Mouse (Mus musculus) heart, adult 2 months (tissue): ENCODE measurements around the gene Clps. TPM values are rescaled to one million over a fixed set of nuclear protein-coding genes. Genes with fewer than 3 reads are reported as not detected.

Experiments used
- DNase-seq, 2 experiments: peaks; one replicate each; pipeline ENCODE4 v3.0.0; 2021
- H3K27ac ChIP-seq: fragments of 200-600 bp; 2 replicates; pipeline ENCODE4 v1.8.1; 2022
- H3K27me3 ChIP-seq: fragments of 200-500 bp; 2 replicates; pipeline ENCODE4 v1.6.1; 2012; ENCODE audit warnings: mild to moderate bottlenecking, low read length, inconsistent platforms, mixed read lengths; ENCODE audit not compliant: control insufficient read depth, insufficient read depth
- H3K36me3 ChIP-seq: fragments of 200-500 bp; 2 replicates; pipeline ENCODE4 v1.6.1; 2012; ENCODE audit warnings: low read length, inconsistent platforms; ENCODE audit not compliant: control insufficient read depth, insufficient read depth
- H3K4me1 ChIP-seq: fragments of 200-500 bp; 2 replicates; pipeline ENCODE4 v1.6.1; 2011; ENCODE audit warnings: low read length; ENCODE audit not compliant: control insufficient read depth, insufficient read depth
- H3K4me3 ChIP-seq: fragments of 200-600 bp; 2 replicates; pipeline ENCODE4 v1.8.1; 2022
- H3K79me2 ChIP-seq: fragments of 200-500 bp; replicated peaks from 2 replicates; pipeline ENCODE4 v1.6.1; 2012; ENCODE audit warnings: mild to moderate bottlenecking, inconsistent platforms, low read length, moderate library complexity, mixed read lengths; ENCODE audit not compliant: control insufficient read depth, insufficient read depth
- H3K9ac ChIP-seq: fragments of 200-500 bp; 2 replicates; pipeline ENCODE4 v1.6.1; 2012; ENCODE audit warnings: low read depth, mild to moderate bottlenecking, control low read depth, inconsistent platforms, low read length, mixed read lengths
- CTCF ChIP-seq: fragments of 200-600 bp; IDR thresholded peaks from 2 replicates; pipeline ENCODE4 v1.8.1; 2022; ENCODE audit warnings: antibody characterized with exemption, mild to moderate bottlenecking, moderate library complexity
- EP300 ChIP-seq: fragments of 200-500 bp; IDR thresholded peaks from 2 replicates; pipeline ENCODE4 v1.6.1; 2011; ENCODE audit warnings: low read depth, low read length, control low read depth; ENCODE audit not compliant: insufficient read depth
- POLR2A ChIP-seq: fragments of 200-500 bp; IDR thresholded peaks from 2 replicates; pipeline ENCODE4 v1.6.1; 2011; ENCODE audit warnings: mild to moderate bottlenecking, low read depth, low read length, control low read depth; ENCODE audit not compliant: insufficient read depth
- WGBS: fragments of 180-500 bp; shearing (Covaris S2); methylation state at CpG from one replicate; pipeline ENCODE4 v1.1.7; 2018; 5-methylcytosine and 5-hydroxymethylcytosine counted together
- intact Hi-C: fragments of 180-260 bp; cut with DNase I; formaldehyde crosslinking; loops from one replicate; pipeline ENCODE4 v1.15.1; 2025
- microRNA-seq, 2 experiments: library from miRNA; unstranded; fragments of <30 nt; microRNA quantifications; one replicate each; pipeline ENCODE4 v1.2.0; 2021
- polyA plus RNA-seq: library from polyadenylated mRNA; depleted of rRNA; stranded (reverse); fragments of >200 nt; gene quantifications from 2 replicates; pipeline ENCODE4 v1.2.3, GENCODE M21; 2012; rRNA removed
- total RNA-seq, 2 experiments: library from RNA; stranded (reverse); gene quantifications; 2 replicates each; pipeline ENCODE4 v1.2.3; 2021

The Clps gene
- total and polyA plus RNA-seq, 3 experiments = 0.90 TPM; not detected in 2

GRCm38 (mm10) chr17:28511616-28512541 is 48.7 kb downstream of the Clps start:
- 57% methylated on average over 9 of the region's 9 CpGs for WGBS
- H3K4me3 ChIP-seq = no peak overlapping the region
- intact Hi-C loops = loop anchor here (2.0 kb wide), 1 partner anchor 25 kb away; no protein-coding TSS in a partner anchor

DNA sequence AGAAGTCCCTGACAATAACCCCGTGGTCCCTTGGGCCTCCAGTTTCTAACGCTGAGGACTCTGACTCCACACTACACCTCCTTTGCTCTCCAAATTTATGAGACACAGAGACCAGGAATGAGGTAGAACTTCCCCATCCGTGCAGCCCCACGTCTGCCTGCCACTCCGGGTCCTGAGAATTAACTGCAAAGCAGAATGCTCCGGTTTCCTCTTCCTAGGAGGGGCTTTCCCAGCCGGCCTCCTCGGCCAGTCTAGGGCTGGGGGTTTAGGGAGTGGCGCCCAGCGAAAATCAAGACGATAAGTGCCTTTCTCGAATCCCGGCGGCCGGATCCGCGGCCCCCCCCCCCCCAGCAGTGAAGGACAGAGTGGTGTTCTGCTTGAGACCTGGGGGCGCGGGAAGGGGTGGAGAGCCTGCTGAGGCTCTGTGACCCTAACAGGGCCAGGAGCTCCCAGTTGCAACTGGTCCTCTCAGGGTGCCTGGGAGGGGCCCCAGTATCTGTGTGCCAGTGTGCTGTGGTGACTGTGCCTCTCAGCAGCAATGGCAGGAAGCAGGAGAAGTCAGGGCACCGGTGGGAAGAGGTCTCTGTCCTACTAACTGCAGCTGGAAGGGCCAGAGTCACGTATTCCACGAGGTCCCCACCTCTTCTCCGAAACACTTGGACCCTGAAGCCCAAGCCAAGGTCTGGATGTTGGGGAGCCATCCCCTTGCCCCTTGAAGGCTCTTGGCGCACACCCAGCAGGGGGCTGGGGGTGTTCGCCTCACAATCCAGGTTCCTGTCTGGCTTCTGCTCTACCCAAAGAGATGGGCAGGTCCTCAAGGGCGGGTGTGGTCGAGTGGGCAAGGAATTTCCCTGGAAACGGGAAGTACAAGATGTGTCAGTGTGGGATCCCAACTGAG is 49.9 kb downstream of the Clps start:
- DNase-seq = peak; percentile 39 to 61
- TF ChIP-seq EP300 = no peak
- TF ChIP-seq POLR2A = no peak
- peak overlapping the region; percentile 15 for H3K27ac ChIP-seq
- WGBS = 17% methylated on average over 28 of the region's 28 CpGs
- no peaks in the 10 kb centered on the region for H3K79me2 ChIP-seq
- H3K36me3 ChIP-seq = no peaks in the 10 kb centered on the region; the same call in 1 of the 2 replicates
- H3K4me1 ChIP-seq = peaks cover 28% of the 10 kb centered on the region
- H3K27me3 ChIP-seq = no peaks in the 10 kb centered on the region
- peak overlapping the region; percentile 35 for H3K9ac ChIP-seq
- intact Hi-C loops = loop anchor here (2.0 kb wide), 1 partner anchor 24 kb away; no protein-coding TSS in a partner anchor
- H3K4me3 ChIP-seq = 0 out of 2 replicates have a peak overlapping the region, but pooled peaks have one; percentile 3

More at GRCm38 (mm10) chr17:28511616-28512541, 48.7 kb downstream of the Clps start:
- Histone ChIP-seq H3K9ac (peak overlapping the region; percentile 12), H3K4me1 (peaks cover 30% of the 10 kb centered on the region), H3K36me3 (no peaks in the 10 kb centered on the region; the same call in 1 of the 2 replicates), H3K79me2 (no peaks in the 10 kb centered on the region), H3K27me3 (no peaks in the 10 kb centered on the region), H3K27ac (peak overlapping the region; percentile 73)
- TF ChIP-seq CTCF = no peak
- TF ChIP-seq EP300 = no peak
- TF ChIP-seq POLR2A = no peak
- peak in 1 of 2 experiments; percentile 38 for DNase-seq

Small RNA genes lying within 50 kb of the gene (microRNA-seq; reads per million reads assigned to microRNA genes)
- gene Gm25195 (0 reads per million in 2 experiments), gene Mir6969 (0 reads per million in 2 experiments)

Other genes with a start within 250 kb of the Clps start
- gene Fance, start 247.2 kb downstream of the Clps start, total RNA-seq = 10 to 100 TPM; 11.2 to 12.0 TPM
- gene Fance, start 247.2 kb downstream of the Clps start, polyA plus RNA-seq = 7.4 and 11.8 TPM in 2 replicates
- gene Rpl10a, start 232.3 kb downstream of the Clps start, total RNA-seq = 100 to 1,000 TPM; 360 to 417 TPM
- 634 and 1,197 TPM in 2 replicates for gene Rpl10a, start 232.3 kb downstream of the Clps start, polyA plus RNA-seq
- gene Tead3, start 209.9 kb downstream of the Clps start, total RNA-seq = 10 to 100 TPM; 12.7 to 13.7 TPM
- gene Tead3, start 209.9 kb downstream of the Clps start, polyA plus RNA-seq = 20.2 and 21.2 TPM in 2 replicates
- not detected for gene Tulp1, start 195.5 kb downstream of the Clps start, total RNA-seq
- 0.38 TPM in 1 of 2 replicates, not detected in the other for gene Tulp1, start 195.5 kb downstream of the Clps start, polyA plus RNA-seq
- gene Fkbp5, start 43.2 kb downstream of the Clps start, total RNA-seq = 10 to 100 TPM; 63.3 to 70.2 TPM
- 7.8 and 8.5 TPM in 2 replicates for gene Fkbp5, start 43.2 kb downstream of the Clps start, polyA plus RNA-seq
- not detected for gene Armc12, start 30.0 kb downstream of the Clps start, total RNA-seq
- gene Armc12, start 30.0 kb downstream of the Clps start, polyA plus RNA-seq = 0.33 and 0.47 TPM in 2 replicates
- not detected for gene Clpsl2, start 11.4 kb downstream of the Clps start, total RNA-seq
- not detected in 2 replicates for gene Clpsl2, start 11.4 kb downstream of the Clps start, polyA plus RNA-seq
- gene Lhfpl5, start 14.9 kb upstream of the Clps start, total RNA-seq = not detected
- gene Lhfpl5, start 14.9 kb upstream of the Clps start, polyA plus RNA-seq = 0.18 and 0.20 TPM in 2 replicates
- gene Srpk1, start 61.9 kb upstream of the Clps start, total RNA-seq = 10 to 100 TPM; 32.1 to 32.6 TPM
- gene Srpk1, start 61.9 kb upstream of the Clps start, polyA plus RNA-seq = 11.9 and 19.6 TPM in 2 replicates
- under 1 TPM; 0.26 to 0.70 TPM for gene Slc26a8, start 129.5 kb upstream of the Clps start, total RNA-seq
- gene Slc26a8, start 129.5 kb upstream of the Clps start, polyA plus RNA-seq = 0.73 and 1.3 TPM in 2 replicates
- gene Mapk14, start 130.6 kb upstream of the Clps start, total RNA-seq = 10 to 100 TPM; 50.1 to 52.8 TPM
- gene Mapk14, start 130.6 kb upstream of the Clps start, polyA plus RNA-seq = 51.3 and 95.3 TPM in 2 replicates
- gene AC170998.1, start 165.3 kb upstream of the Clps start, total RNA-seq = under 1 TPM in 1 of 2 experiments, not detected in 1; 0.52 TPM
- gene AC170998.1, start 165.3 kb upstream of the Clps start, polyA plus RNA-seq = 0.27 TPM in 1 of 2 replicates, not detected in the other
- under 1 TPM; 0.48 to 0.52 TPM for gene Mapk13, start 208.5 kb upstream of the Clps start, total RNA-seq
- 0.38 and 0.78 TPM in 2 replicates for gene Mapk13, start 208.5 kb upstream of the Clps start, polyA plus RNA-seq
- gene Brpf3, start 240.3 kb upstream of the Clps start, total RNA-seq = 10 to 100 TPM; 12.0 to 15.8 TPM
- 14.0 and 14.2 TPM in 2 replicates for gene Brpf3, start 240.3 kb upstream of the Clps start, polyA plus RNA-seq